Mouse (Mus musculus) embryonic facial prominence, embryonic 13.5 days (tissue): ENCODE measurements around the gene Rab8b. TPM values are rescaled to one million over a fixed set of nuclear protein-coding genes. Genes with fewer than 3 reads are reported as not detected.
A peak's percentile ranks its signal among the peaks of the same experiment; 100 is the strongest.

ENCODE experiments used
- ATAC-seq: fragments of 200-750 bp; cut with Nextera tagmentation; 2 replicates; pipeline ENCODE4 v1.8.0; 2017; ENCODE audit warnings: low read depth; ENCODE audit not compliant: insufficient number of reproducible peaks, insufficient read depth, low FRiP score, low TSS enrichment
- H3K27ac ChIP-seq: fragments of 300-500 bp; sonication (generic); 2 replicates; pipeline ENCODE4 v1.5.1; 2015; ENCODE audit warnings: moderate library complexity, mild to moderate bottlenecking, inconsistent platforms
- H3K27me3 ChIP-seq: fragments of 300-500 bp; sonication (generic); 2 replicates; pipeline ENCODE4 v1.6.1; 2015; ENCODE audit warnings: mild to moderate bottlenecking, inconsistent platforms
- H3K36me3 ChIP-seq: fragments of 300-500 bp; sonication (generic); 2 replicates; pipeline ENCODE4 v1.6.1; 2015; ENCODE audit warnings: mild to moderate bottlenecking, inconsistent platforms
- H3K4me1 ChIP-seq: fragments of 300-500 bp; sonication (generic); 2 replicates; pipeline ENCODE4 v1.6.1; 2015; ENCODE audit warnings: inconsistent platforms
- H3K4me2 ChIP-seq: fragments of 300-500 bp; sonication (generic); 2 replicates; pipeline ENCODE4 v1.6.1; 2015; ENCODE audit warnings: moderate library complexity, mild to moderate bottlenecking, inconsistent platforms
- H3K4me3 ChIP-seq: fragments of 300-500 bp; sonication (generic); 2 replicates; pipeline ENCODE4 v1.5.1; 2015; ENCODE audit warnings: mild to moderate bottlenecking, inconsistent platforms
- H3K9ac ChIP-seq: fragments of 300-500 bp; sonication (generic); 2 replicates; pipeline ENCODE4 v1.6.1; 2015; ENCODE audit warnings: mild to moderate bottlenecking, inconsistent platforms
- H3K9me3 ChIP-seq: fragments of 300-500 bp; sonication (generic); 2 replicates; pipeline ENCODE4 v1.6.1; 2016; ENCODE audit warnings: inconsistent platforms
- WGBS: fragments of 180-500 bp; shearing (Covaris S2); methylation state at CpG from one replicate; pipeline ENCODE4 v1.1.7; 2015; ENCODE audit warnings: mixed read lengths; 5-methylcytosine and 5-hydroxymethylcytosine counted together
- polyA plus RNA-seq: library from polyadenylated mRNA; unstranded; fragments of >200 nt; fragmentation: Nextera tagmentation; extraction: Ambion mirVana; gene quantifications from 2 replicates; pipeline ENCODE4 v1.2.1, GENCODE M21; 2015

Rab8b gene
- 20.6 and 26.0 TPM in 2 replicates for polyA plus RNA-seq

DNA sequence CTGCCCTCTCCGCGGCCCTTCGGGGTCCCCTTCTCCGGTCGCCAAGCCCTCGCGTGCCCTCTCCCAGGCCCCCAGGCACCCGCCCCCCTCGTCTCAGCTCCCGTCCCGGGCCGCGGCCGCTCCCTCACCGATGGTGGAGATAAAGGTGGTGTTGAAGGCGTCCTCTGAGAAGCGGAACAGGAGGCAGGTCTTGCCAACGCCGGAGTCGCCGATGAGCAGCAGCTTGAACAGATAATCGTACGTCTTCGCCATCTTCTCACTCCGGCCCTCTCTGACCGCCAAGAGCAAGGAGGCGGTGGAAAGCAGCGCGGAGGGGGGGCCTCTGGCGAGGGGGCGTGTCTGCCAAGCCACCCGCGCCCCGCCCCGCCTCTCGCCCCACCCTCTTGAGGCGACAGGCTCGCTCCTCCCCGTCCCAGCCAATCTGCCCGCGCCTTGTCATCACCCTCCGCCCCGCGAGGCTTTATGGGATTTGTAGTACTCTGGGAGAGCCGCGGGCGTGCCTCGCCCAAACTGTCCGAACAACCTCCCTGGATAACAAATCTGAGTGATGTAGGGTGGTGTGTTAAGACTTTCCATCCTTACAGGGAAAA is at the start of gene Rab8b:
TSS of gene Rab8b (minus strand) at position 306 of the 590 bp plus-strand sequence.
- WGBS = 1% methylated on average over 49 of the region's 49 CpGs
- Histone ChIP-seq H3K9me3 (no peaks in the 10 kb centered on the region), H3K27me3 (no peaks in the 10 kb centered on the region), H3K9ac (peak within 1 kb of the TSS; percentile 93), H3K27ac (peak within 1 kb of the TSS; percentile 88), H3K4me2 (peak within 1 kb of the TSS; percentile 91), H3K4me1 (peaks cover 30% of the 10 kb centered on the region), H3K36me3 (no peaks in the 10 kb centered on the region), H3K4me3 (peak within 1 kb of the TSS; percentile 91)
- ATAC-seq = peak; percentile 98

DNA sequence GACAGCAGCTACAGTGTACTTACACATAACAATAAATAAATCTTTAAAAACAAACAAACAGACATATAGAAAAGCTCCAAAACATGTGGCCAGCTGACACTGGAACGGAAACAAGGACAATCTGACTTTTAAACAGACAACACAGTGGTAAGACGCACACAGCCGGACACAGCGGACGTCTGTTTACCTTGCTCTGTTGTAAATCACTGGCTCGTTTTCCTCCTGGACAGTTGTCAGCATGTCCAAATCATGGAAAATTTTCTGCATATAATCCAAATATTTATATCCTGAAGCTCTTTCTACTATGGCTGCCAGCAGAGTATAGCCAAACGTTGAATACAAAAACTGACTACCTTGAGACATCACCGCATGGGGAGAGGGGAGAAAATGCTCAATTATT is 48.0 kb upstream of the Rab8b start:
- no peak overlapping the region for H3K27ac ChIP-seq
- ATAC-seq = no peak
- H3K27me3 ChIP-seq = no peaks in the 10 kb centered on the region
- no peak overlapping the region for H3K9ac ChIP-seq
- no peak overlapping the region for H3K4me2 ChIP-seq
- no peak overlapping the region for H3K4me3 ChIP-seq
- no peaks in the 10 kb centered on the region for H3K9me3 ChIP-seq
- WGBS = 89% methylated on average over 8 of the region's 8 CpGs
- H3K4me1 ChIP-seq = no peaks in the 10 kb centered on the region
- peaks cover 21% of the 10 kb centered on the region for H3K36me3 ChIP-seq

DNA sequence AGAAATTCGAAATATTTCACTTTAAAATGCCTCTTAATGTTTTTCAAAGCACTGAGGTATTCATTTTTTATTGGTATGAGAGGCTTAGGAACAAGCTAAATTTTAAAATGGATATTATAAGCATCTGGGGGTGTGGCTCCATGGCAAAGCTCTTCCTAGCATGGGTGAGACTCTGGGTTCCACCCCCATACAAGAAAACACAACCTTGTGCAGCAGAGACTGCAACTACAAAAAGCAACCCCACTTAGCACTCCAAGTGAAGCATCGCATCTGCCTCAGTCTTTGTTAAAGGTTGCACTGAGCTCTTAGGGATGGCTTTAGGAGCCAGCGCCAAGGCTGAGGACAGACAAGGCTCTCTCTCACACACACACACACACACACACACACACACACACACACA is 42.0 kb upstream of the Rab8b start:
- 77% methylated on average over 3 of the region's 3 CpGs for WGBS
- Histone ChIP-seq H3K36me3 (no peaks in the 10 kb centered on the region), H3K9ac (no peak overlapping the region), H3K4me1 (no peaks in the 10 kb centered on the region), H3K4me3 (no peak overlapping the region), H3K27ac (no peak overlapping the region), H3K27me3 (no peaks in the 10 kb centered on the region), H3K4me2 (no peak overlapping the region), H3K9me3 (no peaks in the 10 kb centered on the region)
- ATAC-seq = no peak

GRCm38 (mm10) chr9:66957451-66957850 is 38.0 kb upstream of the Rab8b start:
- no peak for ATAC-seq
- H3K4me2 ChIP-seq = no peak overlapping the region
- 84% methylated on average over 3 of the region's 3 CpGs for whole genome bisulfite sequencing

DNA sequence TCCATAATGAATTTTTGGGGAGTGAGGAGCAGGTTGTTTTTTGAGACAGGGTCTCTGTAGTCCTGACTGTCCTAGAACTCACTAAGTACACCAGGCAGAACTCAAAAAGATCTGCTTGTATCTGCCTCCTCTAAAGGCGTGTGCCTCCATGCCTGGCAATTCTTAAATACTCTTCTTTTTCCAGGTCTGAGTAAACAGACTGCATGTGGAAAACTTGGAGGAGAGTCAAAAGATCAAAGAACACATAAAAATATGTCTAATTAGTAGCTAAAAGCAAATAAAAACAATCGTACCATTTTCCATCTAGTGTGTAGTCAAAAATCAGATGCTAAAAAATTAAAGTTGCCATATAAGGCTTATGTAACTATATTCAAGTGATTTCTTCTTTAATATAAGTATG is 33.4 kb upstream of the Rab8b start:
- Histone ChIP-seq H3K9me3 (no peaks in the 10 kb centered on the region), H3K27ac (no peak overlapping the region), H3K36me3 (peaks cover 13% of the 10 kb centered on the region), H3K27me3 (no peaks in the 10 kb centered on the region), H3K4me1 (no peaks in the 10 kb centered on the region), H3K4me3 (no peak overlapping the region), H3K4me2 (no peak overlapping the region), H3K9ac (no peak overlapping the region)
- no peak for ATAC-seq
- WGBS = 77% methylated on average over 2 of the region's 2 CpGs

More at GRCm38 (mm10) chr9:66957451-66957850, 38.0 kb upstream of the Rab8b start:
- Histone ChIP-seq H3K4me1 (no peaks in the 10 kb centered on the region), H3K27me3 (no peaks in the 10 kb centered on the region), H3K27ac (no peak overlapping the region), H3K9ac (no peak overlapping the region), H3K36me3 (no peaks in the 10 kb centered on the region), H3K9me3 (no peaks in the 10 kb centered on the region), H3K4me3 (no peak overlapping the region)

DNA sequence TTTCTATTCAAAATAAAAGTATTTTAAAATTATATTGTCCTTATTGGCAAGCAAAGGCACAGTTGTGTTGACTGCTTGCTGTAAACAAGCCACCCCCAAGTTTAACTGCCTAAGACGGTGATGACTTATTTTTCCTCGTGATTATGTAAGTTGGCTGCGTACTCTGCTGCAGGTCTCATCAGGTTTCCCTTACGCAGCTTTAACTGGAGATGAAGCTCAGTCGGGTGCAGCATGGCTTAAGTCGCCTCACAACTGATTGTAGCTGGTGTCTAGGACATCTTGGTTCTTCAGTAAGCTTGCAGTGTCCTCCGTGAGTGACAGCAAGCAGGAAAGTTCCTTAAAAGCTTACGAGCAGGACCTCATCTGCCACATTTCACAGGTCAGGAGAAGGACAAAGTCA is 32.8 kb upstream of the Rab8b start:
- H3K27ac ChIP-seq = no peak overlapping the region
- no peak for ATAC-seq
- no peaks in the 10 kb centered on the region for H3K4me1 ChIP-seq
- H3K4me2 ChIP-seq = no peak overlapping the region
- H3K4me3 ChIP-seq = no peak overlapping the region
- H3K9me3 ChIP-seq = no peaks in the 10 kb centered on the region
- WGBS = 78% methylated on average over 8 of the region's 8 CpGs
- no peaks in the 10 kb centered on the region for H3K27me3 ChIP-seq
- H3K9ac ChIP-seq = no peak overlapping the region
- H3K36me3 ChIP-seq = peaks cover 15% of the 10 kb centered on the region

- WGBS = 96% methylated on average over 2 of the region's 2 CpGs
- H3K27ac ChIP-seq = no peak overlapping the region
- H3K27me3 ChIP-seq = no peaks in the 10 kb centered on the region
- no peak overlapping the region for H3K9ac ChIP-seq
- peaks cover 4% of the 10 kb centered on the region; the same call in 1 of the 2 replicates for H3K4me1 ChIP-seq
- no peak overlapping the region for H3K4me3 ChIP-seq
- no peak overlapping the region for H3K4me2 ChIP-seq
- ATAC-seq = no peak
- peaks cover 15% of the 10 kb centered on the region for H3K36me3 ChIP-seq
- H3K9me3 ChIP-seq = no peaks in the 10 kb centered on the region
Measured at GRCm38 (mm10) chr9:66948536-66948935, 29.0 kb upstream of the Rab8b start.

GRCm38 (mm10) chr9:66945647-66946641 is 26.5 kb upstream of the Rab8b start, which contains the start of gene Rps27l:
TSS of gene Rps27l (plus strand) at chr9:66946086.
- H3K9me3 ChIP-seq = no peaks in the 10 kb centered on the region
- H3K36me3 ChIP-seq = peaks cover 12% of the 10 kb centered on the region
- peak within 1 kb of the TSS; percentile 97 for H3K9ac ChIP-seq
- WGBS = under 1% methylated on average over 77 of the region's 77 CpGs
- peaks cover 10% of the 10 kb centered on the region; the same call in 1 of the 2 replicates for H3K4me1 ChIP-seq
- peak within 1 kb of the TSS; percentile 90 for H3K4me3 ChIP-seq
- H3K27ac ChIP-seq = peak within 1 kb of the TSS; percentile 96
- peak; percentile 94 for ATAC-seq
- no peaks in the 10 kb centered on the region for H3K27me3 ChIP-seq
- peak within 1 kb of the TSS; percentile 68 for H3K4me2 ChIP-seq

GRCm38 (mm10) chr9:66945161-66945560 is 25.7 kb upstream of the Rab8b start:
- Histone ChIP-seq H3K4me1 (peaks cover 10% of the 10 kb centered on the region; the same call in 1 of the 2 replicates), H3K9ac (peak overlapping the region; percentile 97), H3K4me2 (peak overlapping the region; percentile 68), H3K36me3 (peaks cover 12% of the 10 kb centered on the region), H3K27me3 (no peaks in the 10 kb centered on the region), H3K4me3 (peak overlapping the region; percentile 90), H3K9me3 (no peaks in the 10 kb centered on the region), H3K27ac (peak overlapping the region; percentile 96)
- no peak for ATAC-seq
- WGBS = 11% methylated on average over 4 of the region's 4 CpGs

GRCm38 (mm10) chr9:66938836-66939235 is 19.3 kb upstream of the Rab8b start:
- H3K27ac ChIP-seq = no peak overlapping the region
- WGBS = 3% methylated on average over 4 of the region's 4 CpGs
- H3K27me3 ChIP-seq = no peaks in the 10 kb centered on the region
- H3K36me3 ChIP-seq = no peaks in the 10 kb centered on the region
- H3K9ac ChIP-seq = no peak overlapping the region
- no peak for ATAC-seq
- peaks cover 12% of the 10 kb centered on the region; the same call in 1 of the 2 replicates for H3K4me1 ChIP-seq
- no peak overlapping the region for H3K4me3 ChIP-seq
- H3K9me3 ChIP-seq = no peaks in the 10 kb centered on the region
- no peak overlapping the region for H3K4me2 ChIP-seq

DNA sequence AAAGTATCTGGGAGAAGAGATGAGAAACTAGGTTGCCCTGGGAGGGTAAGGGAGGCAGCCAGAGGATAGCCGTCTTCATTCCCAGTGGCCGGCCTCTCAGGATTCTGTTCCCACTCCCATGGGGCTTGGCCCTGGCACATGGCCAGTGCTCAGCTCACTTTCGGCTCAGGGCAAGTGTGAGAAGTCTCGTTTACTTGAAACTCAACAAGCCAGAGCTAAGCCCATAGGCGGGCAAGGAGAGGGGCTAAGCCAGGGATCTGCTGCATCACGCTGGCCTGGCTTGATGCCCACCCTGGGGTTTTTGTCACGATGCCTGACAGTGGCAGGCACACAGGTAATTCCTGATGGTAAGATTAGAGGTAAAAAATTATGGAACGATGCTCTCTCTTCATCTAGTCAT is 18.0 kb upstream of the Rab8b start:
- 64% methylated on average over 8 of the region's 8 CpGs for WGBS
- Histone ChIP-seq H3K27me3 (no peaks in the 10 kb centered on the region), H3K9ac (no peak overlapping the region), H3K36me3 (no peaks in the 10 kb centered on the region), H3K4me1 (peaks cover 12% of the 10 kb centered on the region; the same call in 1 of the 2 replicates), H3K4me2 (no peak overlapping the region), H3K4me3 (no peak overlapping the region), H3K27ac (no peak overlapping the region), H3K9me3 (no peaks in the 10 kb centered on the region)
- no peak for ATAC-seq
